In the genomic region with DNA sequence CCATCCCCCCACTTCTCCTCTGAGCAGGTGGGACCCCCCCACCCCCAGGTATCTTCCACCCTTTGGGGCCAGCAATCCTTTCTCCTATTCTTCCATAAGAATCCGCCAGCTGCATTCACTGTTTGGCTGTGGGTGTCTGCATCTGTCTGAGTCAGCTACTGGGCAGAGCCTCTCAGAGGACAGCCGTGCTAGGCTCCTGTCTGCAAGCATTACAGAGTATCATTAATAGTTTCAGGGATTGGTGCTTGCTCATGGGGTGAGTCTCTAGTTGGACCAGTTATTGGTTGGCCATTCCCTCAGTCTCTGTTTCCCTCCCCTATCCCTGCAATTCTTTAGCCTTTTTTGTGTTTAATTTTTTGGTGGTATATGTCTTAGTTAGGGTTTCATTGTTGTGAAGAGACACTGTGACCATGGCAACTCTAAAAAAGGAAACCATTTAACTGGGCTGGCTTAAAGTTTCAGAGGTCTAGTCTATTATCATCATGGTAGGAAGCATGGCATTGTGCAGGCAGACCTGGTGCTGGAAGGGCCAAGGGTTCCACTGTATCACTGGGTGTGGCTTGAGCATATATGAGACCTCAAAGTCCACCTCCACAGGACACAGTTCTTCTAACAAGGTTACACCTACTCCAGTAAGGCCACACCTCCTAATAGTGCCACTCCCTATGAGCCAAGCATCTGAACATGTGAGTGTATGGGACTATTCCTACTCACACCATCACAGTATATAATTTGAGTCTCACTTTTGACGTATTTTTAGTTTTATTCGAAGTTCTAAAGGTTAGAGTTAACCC, we compare ENCODE assay signal across 13 mouse cellular contexts. TPM values are rescaled to one million over a fixed set of nuclear protein-coding genes. Genes with fewer than 3 reads are reported as not detected.
DNase-seq lines count a peak whose midpoint lies in the region; ATAC-seq and TF ChIP-seq lines count a peak whose summit lies in the region.
"Had no signal": no experiment of that assay in that cellular context is flagged by ENCODE, and none has a peak within 500 bp of the region (broad histone marks: within the 10 kb centered on the region; RNA-seq: fewer than 3 reads in every experiment).

No protein-coding gene starts in this region.

- H3K9ac ChIP-seq in liver, embryonic 12.5 days = no peak overlapping the region
- H3K9ac ChIP-seq in stomach, embryonic 14.5 days (replicated peaks; ENCODE audit: low read depth, low read length) = no peak overlapping the region

- no peak overlapping the region for H3K4me2 ChIP-seq in liver, embryonic 12.5 days
- H3K4me2 ChIP-seq in stomach, embryonic 14.5 days (replicated peaks; ENCODE audit: low read depth, low read length) = no peak overlapping the region

- peak overlapping the region; percentile 39; the same call in 1 of the 2 replicates for H3K27ac ChIP-seq in cortical plate, adult 2 months (ENCODE audit: insufficient read depth, low read length)
- no peak overlapping the region for H3K27ac ChIP-seq in liver, embryonic 12.5 days
- peak overlapping the region; percentile 33; the same call in 1 of the 2 replicates for H3K27ac ChIP-seq in stomach, embryonic 14.5 days (ENCODE audit: low read length)
- H3K27ac ChIP-seq: limb, embryonic 10.5 days had no signal

- no peak for TF ChIP-seq CTCF in cortical plate, adult 2 months (IDR thresholded peaks at IDR 0.05; ENCODE audit: extremely low read depth, insufficient read depth, low read length)
- no peak for TF ChIP-seq CTCF in lung, adult 2 months (IDR thresholded peaks at IDR 0.05; ENCODE audit: insufficient read depth, low read length)

- H3K27me3 ChIP-seq in liver, embryonic 12.5 days (replicated peaks) = no peaks in the 10 kb centered on the region
- no peaks in the 10 kb centered on the region for H3K27me3 ChIP-seq in stomach, embryonic 14.5 days (ENCODE audit: control insufficient read depth, insufficient read depth, low read length)

- no peaks in the 10 kb centered on the region for H3K9me3 ChIP-seq in liver, embryonic 12.5 days (replicated peaks)
- no peaks in the 10 kb centered on the region for H3K9me3 ChIP-seq in stomach, embryonic 14.5 days (ENCODE audit: control insufficient read depth, low read depth, low read length)
- H3K9me3 ChIP-seq: limb, embryonic 10.5 days had no signal

- peak; percentile 25 for DNase-seq in NIH3T3 (ENCODE audit: low read depth)
- DNase-seq in lung, adult 2 months = no peak
- no peak for DNase-seq in right cerebral cortex, postnatal 4 days
- DNase-seq: cerebellum, adult 11 months; cerebellum, postnatal 36 days; kidney, adult 2 months; kidney, postnatal 4 days had no signal

- H3K36me3 ChIP-seq in liver, embryonic 12.5 days = peaks cover 64% of the 10 kb centered on the region
- no peaks in the 10 kb centered on the region for H3K36me3 ChIP-seq in stomach, embryonic 14.5 days (ENCODE audit: control insufficient read depth, insufficient read depth, low read length)

- ATAC-seq in liver, embryonic 12.5 days = peak; percentile 66; the same call in 1 of the 2 replicates
- peak; percentile 84; the same call in 1 of the 2 replicates for ATAC-seq in stomach, embryonic 14.5 days (ENCODE audit: insufficient number of reproducible peaks, insufficient read depth, low FRiP score, low read depth)
- ATAC-seq in granulocyte monocyte progenitor cell, adult 5-6 weeks (replicated peaks; ENCODE audit: poor library complexity, severe bottlenecking) = no peak
- ATAC-seq: midbrain, embryonic 16.5 days had no signal

- WGBS in liver, embryonic 12.5 days (ENCODE audit: insufficient replicate concordance) = 88% methylated on average over 4 of the region's 4 CpGs
- 67% methylated on average over 4 of the region's 4 CpGs for WGBS in stomach, embryonic 14.5 days
- WGBS in lung, adult 2 months = 83% methylated on average over 4 of the region's 4 CpGs

- H3K4me1 ChIP-seq in cortical plate, adult 2 months (ENCODE audit: control insufficient read depth, insufficient read depth, low read length) = peaks cover 10% of the 10 kb centered on the region
- H3K4me1 ChIP-seq in liver, embryonic 12.5 days = peaks cover 38% of the 10 kb centered on the region
- H3K4me1 ChIP-seq in stomach, embryonic 14.5 days (ENCODE audit: control insufficient read depth, insufficient read depth, low read length) = no peaks in the 10 kb centered on the region
- peaks cover 9% of the 10 kb centered on the region; the same call in 1 of the 2 replicates for H3K4me1 ChIP-seq in lung, adult 2 months (ENCODE audit: control insufficient read depth, insufficient read depth, low read length)
- H3K4me1 ChIP-seq: limb, embryonic 10.5 days had no signal

- TF ChIP-seq POLR2A in cortical plate, adult 2 months (IDR thresholded peaks at IDR 0.05; ENCODE audit: extremely low read depth, insufficient read depth, low read length) = no peak
- no peak for TF ChIP-seq POLR2A in lung, adult 2 months (IDR thresholded peaks at IDR 0.05; ENCODE audit: borderline replicate concordance, extremely low read depth, low read depth, low read length)

- no peak overlapping the region for H3K4me3 ChIP-seq in cortical plate, adult 2 months (ENCODE audit: insufficient read depth, low read length)
- no peak overlapping the region for H3K4me3 ChIP-seq in liver, embryonic 12.5 days
- H3K4me3 ChIP-seq in stomach, embryonic 14.5 days (ENCODE audit: low read depth, low read length) = no peak overlapping the region
- no peak overlapping the region for H3K4me3 ChIP-seq in lung, adult 2 months (replicated peaks; ENCODE audit: extremely low read depth, low read depth, low read length)
- H3K4me3 ChIP-seq: limb, embryonic 10.5 days had no signal

RNA-seq across cellular contexts. Expression of a gene that starts 15.6 kb away (rescaled TPM):
- 18.4 and 19.2 TPM in 2 replicates for polyA plus RNA-seq in cortical plate, adult 2 months (2012; rRNA removed)
- polyA plus RNA-seq in liver, embryonic 12.5 days (2016; fragmentation: Nextera tagmentation; extraction: Ambion mirVana) = 21.1 and 22.4 TPM in 2 replicates
- polyA plus RNA-seq in stomach, embryonic 14.5 days (2014; fragmentation: Nextera tagmentation; extraction: Ambion mirVana) = 11.2 and 13.1 TPM in 2 replicates
- 7.3 and 8.9 TPM in 2 replicates for polyA plus RNA-seq in lung, adult 2 months (2012; rRNA removed)
- total RNA-seq in granulocyte monocyte progenitor cell, adult 5-6 weeks (2014; fragmentation: Nextera tagmentation) = 25.3 and 27.9 TPM in 2 replicates
- total RNA-seq in granulocyte monocyte progenitor cell, adult 5-6 weeks (2017) = 32.6 and 40.6 TPM in 2 replicates

RNA-seq across cellular contexts. Expression of a gene that starts 57.9 kb away (rescaled TPM):
- polyA plus RNA-seq in cortical plate, adult 2 months (2012; rRNA removed) = 0.53 and 0.54 TPM in 2 replicates
- polyA plus RNA-seq in liver, embryonic 12.5 days (2016; fragmentation: Nextera tagmentation; extraction: Ambion mirVana) = 0.85 and 0.89 TPM in 2 replicates
- 4.1 and 5.6 TPM in 2 replicates for polyA plus RNA-seq in stomach, embryonic 14.5 days (2014; fragmentation: Nextera tagmentation; extraction: Ambion mirVana)
- polyA plus RNA-seq in lung, adult 2 months (2012; rRNA removed) = 0.82 TPM in 1 of 2 replicates, not detected in the other
- total RNA-seq in granulocyte monocyte progenitor cell, adult 5-6 weeks (2014; fragmentation: Nextera tagmentation) = 5.6 TPM in 1 of 2 replicates, not detected in the other
- total RNA-seq in granulocyte monocyte progenitor cell, adult 5-6 weeks (2017) = 0.47 and 3.8 TPM in 2 replicates
